Mouse (Mus musculus) midbrain, postnatal 0 days (tissue): ENCODE measurements at regions not wholly inside any gene's neighbourhood (a gene's known extent, or its start where the extent isn't known, plus 50 kb on each side); places are given as distances from the start of the nearest gene placed in this dataset.

Experiments
- ATAC-seq: fragments of 200-750 bp; cut with Nextera tagmentation; 2 replicates; pipeline ENCODE4 v1.8.0; 2017; ENCODE audit warnings: moderate number of reproducible peaks, mild to moderate bottlenecking, moderate TSS enrichment, moderate library complexity; ENCODE audit not compliant: low FRiP score
- DNase-seq: peaks from one replicate; pipeline ENCODE4 v3.0.0-alpha.2; 2015; ENCODE audit warnings: low spot score
- H3K27ac ChIP-seq: fragments of 300-500 bp; sonication (generic); 2 replicates; pipeline ENCODE4 v1.5.1; 2014; ENCODE audit warnings: low read depth, mild to moderate bottlenecking, low read length, mixed read lengths
- H3K27me3 ChIP-seq: fragments of 300-500 bp; sonication (generic); 2 replicates; pipeline ENCODE4 v1.6.1; 2014; ENCODE audit warnings: low read length, control low read depth, mixed read lengths; ENCODE audit not compliant: insufficient read depth
- H3K36me3 ChIP-seq: fragments of 300-500 bp; sonication (generic); 2 replicates; pipeline ENCODE4 v1.6.1; 2014; ENCODE audit warnings: low read length, control low read depth, mixed read lengths; ENCODE audit not compliant: insufficient read depth
- H3K4me1 ChIP-seq: fragments of 300-500 bp; sonication (generic); 2 replicates; pipeline ENCODE4 v1.6.1; 2014; ENCODE audit warnings: mild to moderate bottlenecking, control low read depth, antibody characterized with exemption, low read length, mixed read lengths; ENCODE audit not compliant: insufficient read depth
- H3K4me2 ChIP-seq: fragments of 300-500 bp; sonication (generic); 2 replicates; pipeline ENCODE4 v1.6.1; 2014; ENCODE audit warnings: low read depth, mild to moderate bottlenecking, low read length, mixed read lengths; ENCODE audit not compliant: poor library complexity, severe bottlenecking
- H3K4me3 ChIP-seq: fragments of 300-500 bp; sonication (generic); 2 replicates; pipeline ENCODE4 v1.5.1; 2014; ENCODE audit warnings: low read depth, mild to moderate bottlenecking, low read length, moderate library complexity
- H3K9ac ChIP-seq: fragments of 300-500 bp; sonication (generic); replicated peaks from 2 replicates; pipeline ENCODE4 v1.6.1; 2014; ENCODE audit warnings: mild to moderate bottlenecking, low read length, moderate library complexity, mixed read lengths; ENCODE audit not compliant: poor library complexity, severe bottlenecking
- H3K9me3 ChIP-seq: fragments of 300-500 bp; sonication (generic); 2 replicates; pipeline ENCODE4 v1.6.1; 2016; ENCODE audit warnings: low read length, control low read depth
- CTCF ChIP-seq: IDR thresholded peaks from 2 replicates; pipeline ENCODE4 v1.5.1; 2016; ENCODE audit warnings: antibody characterized with exemption, mild to moderate bottlenecking
- WGBS: fragments of 180-500 bp; shearing (Covaris S2); extraction: QIAGEN DNeasy Blood & Tissue Kit; methylation state at CpG from one replicate; pipeline ENCODE4 v1.1.7; 2014; 5-methylcytosine and 5-hydroxymethylcytosine counted together

DNA sequence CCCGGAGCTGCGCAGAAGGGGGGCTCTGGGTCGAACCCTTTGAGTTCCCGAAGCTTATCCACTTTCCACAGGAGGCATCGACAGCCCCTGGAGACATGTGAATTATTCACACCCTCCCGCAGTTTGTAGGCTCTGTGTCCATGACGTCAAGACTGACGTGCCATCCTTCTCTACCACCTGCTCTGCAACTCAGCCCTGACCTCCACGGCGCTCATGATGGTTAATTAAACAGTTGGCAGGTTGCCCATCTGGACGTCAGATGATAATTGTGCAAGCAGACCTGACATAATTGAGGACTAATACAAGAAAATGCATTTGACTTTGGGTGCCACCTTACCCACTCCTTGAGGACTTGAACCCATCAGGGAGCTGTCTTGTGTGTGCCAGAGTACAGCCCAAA is 121.1 kb upstream of the Ppp1r26 start:
- DNase-seq = peak; percentile 65
- Histone ChIP-seq H3K4me2 (no peak overlapping the region), H3K27me3 (no peaks in the 10 kb centered on the region), H3K4me3 (no peak overlapping the region), H3K9ac (no peak overlapping the region; the same call in 1 of the 2 replicates), H3K27ac (no peak overlapping the region), H3K4me1 (no peaks in the 10 kb centered on the region), H3K9me3 (no peaks in the 10 kb centered on the region), H3K36me3 (no peaks in the 10 kb centered on the region)
- no peak for ATAC-seq
- 46% methylated on average over 11 of the region's 11 CpGs for WGBS
- no peak for TF ChIP-seq CTCF

DNA sequence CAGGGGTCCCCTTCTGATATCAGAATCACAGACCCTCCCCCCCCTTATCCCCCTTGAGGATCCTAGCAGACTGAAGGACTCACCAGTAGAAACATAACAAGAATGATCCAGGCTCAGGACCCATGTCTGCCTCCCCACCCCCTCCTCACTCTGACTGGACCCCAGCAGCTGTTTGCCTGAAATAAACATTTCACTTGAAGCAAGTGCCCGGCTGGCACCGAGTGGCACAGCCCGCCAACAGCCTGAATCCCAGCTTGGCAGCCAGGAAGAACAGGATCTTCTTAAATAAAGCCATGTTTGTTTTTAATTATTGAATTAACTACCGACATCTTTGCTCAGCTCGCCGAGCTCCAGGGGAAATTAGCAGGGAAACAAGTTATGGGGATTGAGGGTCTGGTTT is 120.5 kb upstream of the Ppp1r26 start:
- DNase-seq (peak; percentile 59), ATAC-seq (no peak)
- H3K27ac ChIP-seq = no peak overlapping the region
- H3K9me3 ChIP-seq = no peaks in the 10 kb centered on the region
- no peak for TF ChIP-seq CTCF
- WGBS = 56% methylated on average over 6 of the region's 6 CpGs
- H3K27me3 ChIP-seq = no peaks in the 10 kb centered on the region
- no peak overlapping the region for H3K9ac ChIP-seq
- no peaks in the 10 kb centered on the region for H3K4me1 ChIP-seq
- no peak overlapping the region for H3K4me2 ChIP-seq
- no peaks in the 10 kb centered on the region for H3K36me3 ChIP-seq
- no peak overlapping the region for H3K4me3 ChIP-seq

DNA sequence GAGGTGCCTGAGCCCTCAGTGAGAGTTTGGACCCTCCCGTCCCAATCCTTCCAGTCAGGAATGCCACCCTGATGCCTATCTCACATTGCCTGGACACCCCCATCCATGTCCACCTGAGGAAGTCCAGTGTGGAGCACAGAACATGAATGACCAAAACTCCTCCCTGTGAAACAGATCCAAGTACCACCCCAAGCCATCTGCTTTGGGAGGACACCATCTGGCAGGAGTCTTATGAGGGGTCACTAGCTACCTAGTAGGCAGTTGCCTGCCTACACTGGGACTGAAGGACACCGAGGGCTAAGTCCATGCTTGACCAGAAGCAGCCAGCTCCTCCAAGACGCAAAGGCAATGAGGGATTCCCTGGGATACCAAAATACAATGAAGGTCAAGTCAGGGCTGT is 119.9 kb upstream of the Ppp1r26 start:
- H3K36me3 ChIP-seq = no peaks in the 10 kb centered on the region
- H3K4me3 ChIP-seq = no peak overlapping the region
- no peak overlapping the region for H3K27ac ChIP-seq
- no peak for ATAC-seq
- DNase-seq = no peak
- H3K9ac ChIP-seq = no peak overlapping the region
- no peaks in the 10 kb centered on the region for H3K4me1 ChIP-seq
- no peak overlapping the region for H3K4me2 ChIP-seq
- H3K27me3 ChIP-seq = no peaks in the 10 kb centered on the region
- no peak for TF ChIP-seq CTCF
- H3K9me3 ChIP-seq = no peaks in the 10 kb centered on the region
- WGBS = 85% methylated on average over 3 of the region's 3 CpGs

- Histone ChIP-seq H3K4me3 (no peak overlapping the region), H3K27me3 (no peaks in the 10 kb centered on the region), H3K36me3 (no peaks in the 10 kb centered on the region), H3K9me3 (no peaks in the 10 kb centered on the region), H3K9ac (no peak overlapping the region), H3K4me2 (no peak overlapping the region), H3K4me1 (no peaks in the 10 kb centered on the region), H3K27ac (0 out of 2 replicates have a peak overlapping the region, but pooled peaks have one; percentile 28)
- no peak for DNase-seq
- no peak for TF ChIP-seq CTCF
- ATAC-seq = no peak
- 70% methylated on average over 5 of the region's 5 CpGs for WGBS
These were observed 117.5 kb upstream of the Ppp1r26 start for GRCm38 (mm10) chr2:28329130-28329529.

DNA sequence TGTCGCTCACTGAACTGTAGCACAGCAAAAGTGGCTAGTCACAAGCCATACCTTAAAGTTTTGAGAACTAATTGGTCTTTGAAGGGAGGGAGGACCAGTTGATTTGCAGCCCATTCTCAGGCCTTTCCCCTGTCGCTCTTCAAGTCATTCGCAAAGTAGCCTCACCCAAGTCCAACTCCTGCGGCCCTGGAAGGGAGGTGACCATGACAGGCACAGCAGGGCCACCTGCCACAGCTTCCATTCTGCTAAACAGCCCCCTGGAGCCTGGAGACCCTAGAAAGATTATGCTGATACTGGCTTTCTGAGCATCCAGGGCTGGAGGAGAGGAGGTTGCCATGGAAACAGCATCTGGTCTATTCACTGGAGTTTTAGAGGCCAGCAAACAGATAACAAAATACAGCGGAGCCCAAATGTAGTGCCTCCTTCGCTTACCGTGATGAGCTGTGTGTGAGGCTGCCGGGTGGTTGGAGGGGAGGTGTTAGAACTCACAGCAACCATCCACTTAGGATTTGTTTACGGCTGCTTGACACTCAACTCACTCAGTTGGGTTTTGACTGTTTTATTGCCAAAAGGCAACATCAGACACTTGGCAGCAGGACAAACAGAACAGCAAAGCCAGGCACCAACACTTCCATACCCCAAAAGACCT is 111.3 kb upstream of the Ppp1r26 start:
- no peaks in the 10 kb centered on the region for H3K36me3 ChIP-seq
- peaks cover 10% of the 10 kb centered on the region for H3K4me1 ChIP-seq
- H3K27ac ChIP-seq = peak overlapping the region; percentile 65
- no peak overlapping the region for H3K9ac ChIP-seq
- H3K4me2 ChIP-seq = no peak overlapping the region
- no peak overlapping the region for H3K4me3 ChIP-seq
- peak; percentile 75 for ATAC-seq
- no peaks in the 10 kb centered on the region for H3K9me3 ChIP-seq
- peak; percentile 90 for DNase-seq
- TF ChIP-seq CTCF = no peak
- WGBS = 22% methylated on average over 9 of the region's 9 CpGs
- no peaks in the 10 kb centered on the region for H3K27me3 ChIP-seq

DNA sequence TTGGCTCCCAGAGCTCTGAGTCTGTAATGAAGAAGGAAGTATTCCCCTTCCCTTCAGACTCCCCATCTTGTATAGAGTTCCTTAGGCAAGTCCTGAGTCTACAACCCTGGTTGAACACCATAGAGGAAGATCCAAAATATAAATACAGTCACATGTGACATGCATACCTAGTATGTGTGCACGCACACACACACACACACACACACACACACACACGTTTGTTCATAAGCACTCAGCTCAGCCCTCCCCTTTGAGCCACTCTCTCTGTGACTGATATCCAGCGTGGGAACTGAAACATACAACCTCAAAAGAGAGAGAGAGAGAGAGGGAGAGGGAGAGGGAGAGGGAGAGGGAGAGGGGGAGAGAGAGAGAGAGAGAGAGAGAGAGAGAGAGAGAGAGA is 110.8 kb upstream of the Ppp1r26 start:
- H3K4me2 ChIP-seq = no peak overlapping the region
- WGBS = 41% methylated on average over 3 of the region's 3 CpGs
- no peak overlapping the region for H3K9ac ChIP-seq
- no peaks in the 10 kb centered on the region for H3K9me3 ChIP-seq
- H3K27ac ChIP-seq = peak overlapping the region; percentile 38; the same call in 1 of the 2 replicates
- no peak overlapping the region for H3K4me3 ChIP-seq
- DNase-seq (no peak), ATAC-seq (peak; percentile 25; the same call in 1 of the 2 replicates)
- peaks cover 10% of the 10 kb centered on the region for H3K4me1 ChIP-seq
- H3K36me3 ChIP-seq = no peaks in the 10 kb centered on the region
- no peak for TF ChIP-seq CTCF
- no peaks in the 10 kb centered on the region for H3K27me3 ChIP-seq
